Mouse (Mus musculus): ENCODE data around the gene Fermt2. TPM values are rescaled to one million over a fixed set of nuclear protein-coding genes. Genes with fewer than 3 reads are reported as not detected.

Gene Fermt2
- polyA plus RNA-seq, 1 experiment, result 8.2 TPM

GRCm38 (mm10) chr14:45559018-45559417, 29.1 kb upstream of the Fermt2 start:
- TF ChIP-seq POLR2A (IDR thresholded peaks at IDR 0.05; ENCODE audit: control insufficient read depth, extremely low read depth, insufficient read depth, low read length, poor library complexity), result no peak
- no peak for TF ChIP-seq CTCF (IDR thresholded peaks at IDR 0.05; ENCODE audit: borderline replicate concordance, control insufficient read depth, extremely low read depth, insufficient read depth, low read length, poor library complexity)
- no peak overlapping the region for H3K4me3 ChIP-seq (ENCODE audit: control insufficient read depth, insufficient read depth, low read length)
- no peak for DNase-seq
- H3K27me3 ChIP-seq (ENCODE audit: control insufficient read depth, insufficient read depth, low read length), result no peaks in the 10 kb centered on the region
- H3K4me1 ChIP-seq (replicated peaks; ENCODE audit: control insufficient read depth, insufficient read depth, low read length), result no peaks in the 10 kb centered on the region
- 98% methylated on average over 1 of the region's 1 CpGs for WGBS
- no peak overlapping the region for H3K27ac ChIP-seq (ENCODE audit: control insufficient read depth, insufficient read depth, low read length)
- H3K36me3 ChIP-seq (ENCODE audit: control insufficient read depth, insufficient read depth, low read length), result no peaks in the 10 kb centered on the region

- Histone ChIP-seq H3K27me3 (ENCODE audit: control insufficient read depth, insufficient read depth, low read length) (no peaks in the 10 kb centered on the region), H3K36me3 (ENCODE audit: control insufficient read depth, insufficient read depth, low read length) (no peaks in the 10 kb centered on the region), H3K4me3 (ENCODE audit: control insufficient read depth, insufficient read depth, low read length) (no peak overlapping the region), H3K4me1 (replicated peaks; ENCODE audit: control insufficient read depth, insufficient read depth, low read length) (no peaks in the 10 kb centered on the region), H3K27ac (ENCODE audit: control insufficient read depth, insufficient read depth, low read length) (no peak overlapping the region)
- DNase-seq, result no peak
- no peak for TF ChIP-seq CTCF (IDR thresholded peaks at IDR 0.05; ENCODE audit: borderline replicate concordance, control insufficient read depth, extremely low read depth, insufficient read depth, low read length, poor library complexity)
- no peak for TF ChIP-seq POLR2A (IDR thresholded peaks at IDR 0.05; ENCODE audit: control insufficient read depth, extremely low read depth, insufficient read depth, low read length, poor library complexity)
- WGBS, result 95% methylated on average over 6 of the region's 6 CpGs
These were observed 24.4 kb upstream of the Fermt2 start for GRCm38 (mm10) chr14:45554336-45554735.

GRCm38 (mm10) chr14:45553854-45554253, 23.9 kb upstream of the Fermt2 start:
- no peak for DNase-seq
- H3K4me1 ChIP-seq (replicated peaks; ENCODE audit: control insufficient read depth, insufficient read depth, low read length), result no peaks in the 10 kb centered on the region
- H3K36me3 ChIP-seq (ENCODE audit: control insufficient read depth, insufficient read depth, low read length), result no peaks in the 10 kb centered on the region
- no peak overlapping the region for H3K4me3 ChIP-seq (ENCODE audit: control insufficient read depth, insufficient read depth, low read length)
- H3K27me3 ChIP-seq (ENCODE audit: control insufficient read depth, insufficient read depth, low read length), result no peaks in the 10 kb centered on the region
- TF ChIP-seq CTCF (IDR thresholded peaks at IDR 0.05; ENCODE audit: borderline replicate concordance, control insufficient read depth, extremely low read depth, insufficient read depth, low read length, poor library complexity) (no peak), POLR2A (IDR thresholded peaks at IDR 0.05; ENCODE audit: control insufficient read depth, extremely low read depth, insufficient read depth, low read length, poor library complexity) (no peak)
- no peak overlapping the region for H3K27ac ChIP-seq (ENCODE audit: control insufficient read depth, insufficient read depth, low read length)
- 92% methylated on average over 2 of the region's 2 CpGs for WGBS

GRCm38 (mm10) chr14:45552431-45552830, 22.5 kb upstream of the Fermt2 start:
- DNase-seq, result no peak
- Histone ChIP-seq H3K27ac (ENCODE audit: control insufficient read depth, insufficient read depth, low read length) (no peak overlapping the region), H3K4me1 (replicated peaks; ENCODE audit: control insufficient read depth, insufficient read depth, low read length) (no peaks in the 10 kb centered on the region), H3K36me3 (ENCODE audit: control insufficient read depth, insufficient read depth, low read length) (no peaks in the 10 kb centered on the region), H3K27me3 (ENCODE audit: control insufficient read depth, insufficient read depth, low read length) (no peaks in the 10 kb centered on the region), H3K4me3 (ENCODE audit: control insufficient read depth, insufficient read depth, low read length) (no peak overlapping the region)
- TF ChIP-seq POLR2A (IDR thresholded peaks at IDR 0.05; ENCODE audit: control insufficient read depth, extremely low read depth, insufficient read depth, low read length, poor library complexity), result no peak
- TF ChIP-seq CTCF (IDR thresholded peaks at IDR 0.05; ENCODE audit: borderline replicate concordance, control insufficient read depth, extremely low read depth, insufficient read depth, low read length, poor library complexity), result no peak
- WGBS, result 49% methylated on average over 4 of the region's 4 CpGs

GRCm38 (mm10) chr14:45551121-45551768, 21.3 kb upstream of the Fermt2 start:
- WGBS, result 71% methylated on average over 17 of the region's 17 CpGs
- TF ChIP-seq POLR2A (IDR thresholded peaks at IDR 0.05; ENCODE audit: control insufficient read depth, extremely low read depth, insufficient read depth, low read length, poor library complexity) (no peak), CTCF (IDR thresholded peaks at IDR 0.05; ENCODE audit: borderline replicate concordance, control insufficient read depth, extremely low read depth, insufficient read depth, low read length, poor library complexity) (no peak)
- Histone ChIP-seq H3K4me1 (replicated peaks; ENCODE audit: control insufficient read depth, insufficient read depth, low read length) (no peaks in the 10 kb centered on the region), H3K27me3 (ENCODE audit: control insufficient read depth, insufficient read depth, low read length) (no peaks in the 10 kb centered on the region), H3K36me3 (ENCODE audit: control insufficient read depth, insufficient read depth, low read length) (no peaks in the 10 kb centered on the region), H3K4me3 (ENCODE audit: control insufficient read depth, insufficient read depth, low read length) (no peak overlapping the region), H3K27ac (ENCODE audit: control insufficient read depth, insufficient read depth, low read length) (no peak overlapping the region)
- DNase-seq, result peak; percentile 29

DNA sequence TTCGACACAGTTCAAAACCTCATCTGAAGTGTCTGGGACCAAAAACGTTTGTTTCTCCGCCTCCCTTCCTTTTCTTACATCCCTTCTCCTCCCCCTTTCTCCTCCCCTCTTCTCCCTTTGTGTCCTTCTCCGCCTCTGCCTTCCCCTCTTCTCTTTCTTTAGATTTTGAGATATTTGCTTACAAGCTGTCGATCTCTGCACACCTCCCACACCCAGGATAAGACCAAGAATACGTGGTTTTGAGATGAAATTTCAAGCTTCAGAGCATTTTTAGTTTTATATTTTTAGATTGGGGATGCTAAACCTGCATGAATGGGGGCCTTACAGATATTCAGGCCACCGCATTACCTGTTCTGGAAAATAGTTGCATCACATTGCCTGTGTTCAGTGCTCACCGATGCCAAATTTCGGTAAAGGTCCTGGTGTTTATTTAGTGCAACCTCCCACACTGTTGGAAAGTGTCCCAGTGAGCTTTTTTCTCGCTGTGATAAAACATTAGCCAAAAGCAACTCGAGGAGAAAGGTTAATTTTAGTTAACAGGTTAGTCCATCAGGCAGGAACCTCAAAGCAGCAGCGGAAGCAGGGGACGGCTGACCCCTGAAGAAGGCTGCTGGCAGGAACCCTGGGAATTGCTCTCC, 20.2 kb upstream of the Fermt2 start:
- no peaks in the 10 kb centered on the region for H3K27me3 ChIP-seq (ENCODE audit: control insufficient read depth, insufficient read depth, low read length)
- no peaks in the 10 kb centered on the region for H3K36me3 ChIP-seq (ENCODE audit: control insufficient read depth, insufficient read depth, low read length)
- no peak overlapping the region for H3K27ac ChIP-seq (ENCODE audit: control insufficient read depth, insufficient read depth, low read length)
- 81% methylated on average over 13 of the region's 13 CpGs for WGBS
- no peak for TF ChIP-seq POLR2A (IDR thresholded peaks at IDR 0.05; ENCODE audit: control insufficient read depth, extremely low read depth, insufficient read depth, low read length, poor library complexity)
- no peak for TF ChIP-seq CTCF (IDR thresholded peaks at IDR 0.05; ENCODE audit: borderline replicate concordance, control insufficient read depth, extremely low read depth, insufficient read depth, low read length, poor library complexity)
- DNase-seq, result no peak
- no peaks in the 10 kb centered on the region for H3K4me1 ChIP-seq (replicated peaks; ENCODE audit: control insufficient read depth, insufficient read depth, low read length)
- no peak overlapping the region for H3K4me3 ChIP-seq (ENCODE audit: control insufficient read depth, insufficient read depth, low read length)

All from thymus, adult 2 months (tissue).